Mouse (Mus musculus) gonadal fat pad, adult 2 months (tissue): Measurements from ENCODE around the gene Rap1a. TPM values are rescaled to one million over a fixed set of nuclear protein-coding genes. Genes with fewer than 3 reads are reported as not detected.
A peak's percentile ranks its signal among the peaks of the same experiment; 100 is the strongest.

Experiments
- DNase-seq: peaks from one replicate; pipeline ENCODE4 v3.0.0-alpha.2; 2012; ENCODE audit warnings: low read depth
- polyA plus RNA-seq: library from polyadenylated mRNA; depleted of rRNA; stranded (reverse); fragments of >200 nt; gene quantifications from 2 replicates; pipeline ENCODE4 v1.2.3, GENCODE M21; 2012

Gene Rap1a
- polyA plus RNA-seq, 1 experiment = 13.0 TPM

DNA sequence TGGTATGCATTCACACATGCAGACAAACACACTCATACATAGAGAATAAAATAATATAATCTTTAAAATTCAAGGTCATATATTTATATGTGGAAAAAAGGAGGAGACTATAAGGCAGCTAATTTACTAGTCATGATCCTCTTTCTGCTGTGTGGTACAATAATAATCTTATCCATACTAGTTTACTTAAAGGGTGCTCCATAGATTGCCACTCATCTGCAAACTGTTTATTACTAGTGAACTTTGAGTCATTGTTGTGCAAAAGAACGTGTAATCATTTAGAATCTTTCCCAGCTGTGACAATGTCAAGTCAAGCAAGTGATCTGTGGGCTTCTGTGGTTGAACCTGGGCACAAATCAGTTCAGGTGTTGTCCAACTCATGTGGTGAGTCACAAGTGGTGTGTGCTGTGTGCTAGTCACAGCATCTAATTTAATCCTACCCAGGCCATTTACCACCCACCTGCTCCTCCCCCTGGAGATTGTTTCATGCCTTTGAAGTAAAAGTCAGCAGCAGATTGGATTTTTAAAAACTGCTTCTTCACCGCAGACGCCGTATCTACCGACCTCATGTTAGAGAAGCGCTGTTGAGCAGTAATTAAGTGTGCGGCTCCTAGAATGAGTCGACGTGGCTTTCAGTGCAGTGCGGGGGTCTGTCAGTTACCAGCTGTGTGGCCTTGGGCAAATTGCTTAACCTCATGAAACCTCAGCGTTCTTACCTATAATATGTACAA is 5.5 kb upstream of the Rap1a start:
- no peak for DNase-seq

DNA sequence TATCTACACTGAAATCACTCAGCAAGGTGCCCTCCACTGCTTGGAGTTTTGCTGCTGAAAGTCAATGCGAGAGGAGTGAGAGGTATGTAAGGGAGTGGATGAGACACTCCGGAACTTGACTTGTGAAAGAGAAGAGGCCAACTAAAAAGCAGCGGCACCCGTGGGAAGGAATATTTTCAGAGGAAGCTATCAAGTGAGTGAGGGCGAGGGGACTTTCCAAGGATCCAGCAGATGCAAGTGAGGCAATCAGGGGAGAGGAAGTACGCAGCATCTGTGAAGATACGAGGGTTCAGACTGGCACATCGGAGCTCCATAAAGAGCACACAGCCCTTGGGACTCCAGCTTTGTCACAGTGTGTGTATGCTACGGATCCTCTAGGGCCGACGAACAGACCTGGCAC is 2.5 kb upstream of the Rap1a start:
- no peak for DNase-seq

DNA sequence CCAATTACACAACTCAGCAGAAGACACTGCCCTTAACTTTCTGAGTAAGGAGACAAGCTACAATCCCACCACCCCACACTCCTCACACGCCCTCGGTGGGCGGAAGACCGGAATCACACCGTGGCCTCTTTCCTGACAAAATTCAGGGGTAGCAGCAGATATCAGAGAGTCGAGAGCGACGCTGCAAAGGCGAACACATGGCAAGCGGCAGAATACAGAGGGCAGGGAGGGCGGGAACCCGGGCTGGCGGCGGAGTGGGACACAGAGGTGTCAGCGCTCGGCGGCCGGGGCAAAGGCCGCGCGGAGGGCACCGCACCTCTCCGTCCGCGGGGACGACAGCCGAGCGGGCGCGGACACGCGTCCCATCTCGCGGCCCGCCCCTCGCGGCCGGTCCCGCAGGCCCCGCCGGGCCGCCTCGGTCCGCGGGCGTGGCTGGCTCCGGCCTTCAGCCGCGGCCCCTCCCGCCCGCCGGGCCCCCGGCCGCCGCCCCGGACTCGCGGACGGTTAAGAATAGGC is 403 bp downstream of the Rap1a start:
- no peak for DNase-seq

DNA sequence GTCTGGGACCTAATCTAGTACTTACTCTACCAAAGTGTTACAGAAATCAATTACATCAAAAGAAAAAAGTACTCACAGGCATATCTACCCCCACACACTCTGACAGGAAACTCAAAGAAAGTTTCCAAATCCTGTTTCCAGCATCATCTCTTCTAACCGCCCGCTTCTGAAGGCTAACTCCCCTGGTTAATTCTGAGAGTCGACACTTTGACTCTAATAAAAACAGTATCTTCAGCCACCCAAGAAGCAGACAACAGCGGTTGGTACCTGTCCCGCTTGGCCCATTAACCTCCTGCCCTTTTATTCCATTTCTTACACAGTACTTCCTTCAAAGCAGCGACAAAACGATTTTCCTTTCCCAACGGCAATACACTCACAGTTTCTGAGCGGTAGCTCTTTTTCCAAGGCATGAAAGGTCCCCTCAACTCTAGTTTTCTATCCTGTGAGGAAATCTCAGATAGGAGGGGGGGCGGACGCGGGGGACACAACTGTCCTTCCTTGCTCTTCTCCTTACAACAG is 921 bp downstream of the Rap1a start:
- no peak for DNase-seq

DNA sequence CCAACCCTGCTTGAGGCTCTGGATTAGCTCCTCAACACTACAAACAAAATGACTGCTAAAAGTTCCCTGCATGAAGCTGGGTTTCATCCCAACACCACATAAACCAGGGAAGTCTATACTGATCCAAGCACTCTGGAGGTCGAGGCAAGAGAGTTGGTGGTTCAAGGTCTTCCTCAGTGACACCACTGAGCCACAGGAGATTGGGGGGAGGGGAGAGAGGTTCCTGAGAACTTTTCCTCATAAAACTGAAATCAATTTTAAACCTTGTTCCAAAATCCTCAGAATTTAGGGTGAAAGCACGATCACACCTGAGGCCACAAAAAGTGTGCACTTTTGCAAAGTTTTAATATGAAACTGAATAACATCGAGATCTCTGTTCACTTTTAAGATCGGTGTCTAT is 1.8 kb downstream of the Rap1a start:
- no peak for DNase-seq

DNA sequence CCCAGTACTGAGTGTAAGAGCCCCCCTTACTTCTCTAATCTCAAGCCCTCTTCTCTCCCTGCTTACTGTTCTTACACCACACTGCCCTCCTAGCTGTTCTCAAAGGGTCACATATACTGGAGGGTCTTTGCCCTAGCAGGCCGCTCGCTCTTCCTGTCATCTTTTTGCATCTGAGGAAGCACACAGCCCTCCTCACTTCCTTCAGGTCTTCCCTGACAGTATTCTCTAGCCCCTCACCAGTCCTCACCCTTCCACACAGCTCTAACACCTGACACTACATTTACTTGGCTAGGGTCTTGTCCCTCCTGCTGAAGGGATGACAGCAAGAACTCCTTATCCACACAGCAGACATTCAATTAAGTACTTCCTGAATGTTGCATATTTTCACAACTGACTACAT is 2.4 kb downstream of the Rap1a start:
- no peak for DNase-seq

DNA sequence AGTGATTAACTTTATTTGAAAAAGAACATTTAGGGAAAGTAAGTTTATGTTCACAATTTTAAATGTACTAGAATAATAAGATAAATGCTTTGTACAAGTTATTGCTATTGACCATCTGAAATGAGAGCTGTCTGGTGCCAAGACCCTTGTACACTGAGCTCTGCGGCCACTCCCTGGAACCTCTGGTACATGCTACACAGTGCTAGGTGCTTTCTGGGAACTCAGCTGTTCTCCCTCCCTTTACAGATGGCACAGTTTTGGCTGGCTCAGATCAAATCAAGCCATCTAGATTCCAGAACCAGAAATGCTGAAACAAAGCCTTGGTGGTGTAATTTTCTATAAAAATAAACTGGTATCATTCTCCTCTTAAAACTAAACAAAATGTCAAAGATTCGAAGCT is 3.7 kb downstream of the Rap1a start:
- no peak for DNase-seq

DNA sequence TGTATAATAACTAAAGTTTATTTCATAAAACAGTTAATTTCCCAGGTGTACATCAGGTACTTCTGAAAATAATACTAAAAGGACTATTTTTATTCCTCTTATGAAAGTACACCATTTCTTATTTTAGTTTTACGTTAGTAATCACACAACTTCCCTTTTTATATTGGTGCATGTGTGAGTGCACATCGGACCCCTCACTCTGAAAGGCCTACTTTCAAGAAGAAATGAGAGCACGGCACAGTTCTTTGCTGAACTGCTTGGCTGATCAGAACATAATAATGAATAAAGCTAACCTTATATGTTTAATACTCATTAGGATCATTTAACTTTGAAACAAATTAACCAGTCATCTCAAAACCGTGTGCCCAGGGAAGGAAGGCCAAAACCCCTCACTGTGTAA is 4.4 kb downstream of the Rap1a start:
- no peak for DNase-seq

DNA sequence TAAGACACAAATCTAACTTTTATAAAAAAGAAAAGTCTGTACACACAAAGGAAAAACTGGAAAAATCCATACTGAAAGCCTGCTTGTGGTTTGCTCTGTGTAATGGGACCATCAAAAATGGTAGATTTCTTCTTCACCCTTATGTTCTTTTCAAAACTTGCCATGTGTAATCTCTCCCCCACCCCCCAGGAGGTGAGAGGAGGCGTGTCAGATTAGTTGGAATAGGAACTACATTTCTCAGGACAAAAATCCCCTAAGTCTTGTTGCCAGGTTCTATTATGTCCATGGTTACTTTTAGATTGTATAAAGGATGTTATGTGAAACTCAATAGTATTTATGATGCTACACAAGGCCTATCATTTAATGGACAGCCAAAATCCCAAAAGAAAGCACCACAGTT is 6.8 kb downstream of the Rap1a start:
- no peak for DNase-seq

DNA sequence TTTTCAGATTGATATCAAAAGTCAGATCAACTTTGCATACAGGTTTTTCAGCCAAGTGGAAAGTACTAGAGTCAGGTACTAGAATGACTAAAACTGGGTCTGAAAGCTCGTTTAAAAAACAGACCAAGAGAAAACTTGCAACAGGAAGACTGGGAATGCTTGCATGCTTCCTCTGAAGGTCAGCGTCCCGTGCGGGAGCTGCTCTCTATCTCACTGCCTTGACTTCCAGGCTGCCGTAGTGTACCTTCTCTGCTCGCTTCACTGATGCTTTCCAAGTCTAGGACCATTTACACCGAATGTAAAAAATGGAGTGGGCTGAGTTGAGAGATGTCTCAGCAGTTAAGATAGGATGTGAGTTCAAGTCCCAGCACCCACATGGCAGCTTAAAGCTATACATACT is 8.8 kb downstream of the Rap1a start:
- DNase-seq = no peak

DNA sequence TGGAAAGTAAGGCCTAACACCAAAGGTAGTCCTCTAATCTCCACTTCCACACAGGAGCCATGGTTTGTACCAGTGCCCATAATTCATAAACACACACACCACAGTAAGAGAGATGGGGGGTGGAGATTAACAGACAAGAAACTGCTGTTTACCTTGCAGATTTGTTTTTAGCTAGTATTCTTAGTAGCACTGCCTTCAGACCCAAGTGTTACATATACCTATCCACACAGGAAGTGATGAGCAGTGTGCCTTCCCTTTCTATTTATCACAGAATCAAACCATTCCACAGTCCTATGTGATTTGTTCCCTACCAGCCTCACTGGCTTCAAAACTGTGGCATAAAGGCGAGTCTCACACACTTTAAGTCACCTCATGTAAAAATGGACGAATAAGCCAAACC is 10.0 kb downstream of the Rap1a start:
- no peak for DNase-seq

DNA sequence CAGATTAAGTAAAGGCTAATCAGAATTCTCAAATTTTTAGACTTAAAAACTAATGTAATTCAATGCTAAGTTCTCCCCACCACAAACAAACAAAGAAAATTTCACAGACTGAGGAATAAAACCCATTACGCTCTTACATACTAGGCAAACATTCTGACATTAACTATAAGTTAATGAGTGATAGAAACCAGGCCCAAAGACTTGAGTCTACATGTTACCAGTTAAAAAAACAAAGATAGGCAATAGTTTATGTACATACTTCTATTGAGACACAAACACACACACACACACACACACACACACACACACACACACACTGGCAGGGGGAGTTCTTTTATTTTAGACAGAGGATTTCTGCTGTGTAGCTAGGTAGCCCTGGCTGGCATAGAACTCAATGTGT is 10.8 kb downstream of the Rap1a start:
- DNase-seq = no peak

DNA sequence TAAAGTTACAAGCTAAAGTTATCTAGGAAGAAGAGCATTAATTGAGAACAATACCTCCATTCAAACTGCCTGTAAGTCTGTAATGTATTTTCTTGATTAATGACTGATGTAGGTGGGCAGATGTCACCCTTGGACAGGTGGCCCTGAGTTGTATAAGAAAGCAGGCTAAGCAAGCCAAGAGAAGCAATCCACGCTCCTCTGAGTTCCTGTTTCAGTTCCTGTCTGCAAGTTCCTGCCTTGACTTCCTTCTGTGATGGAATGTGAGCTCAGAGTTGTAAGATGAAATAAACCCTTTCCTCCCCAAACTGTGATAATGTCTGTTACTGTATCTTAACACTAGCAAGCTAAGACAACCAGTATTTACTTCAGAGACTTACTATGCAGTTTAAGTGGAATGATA is 11.4 kb downstream of the Rap1a start:
- DNase-seq = no peak

DNA sequence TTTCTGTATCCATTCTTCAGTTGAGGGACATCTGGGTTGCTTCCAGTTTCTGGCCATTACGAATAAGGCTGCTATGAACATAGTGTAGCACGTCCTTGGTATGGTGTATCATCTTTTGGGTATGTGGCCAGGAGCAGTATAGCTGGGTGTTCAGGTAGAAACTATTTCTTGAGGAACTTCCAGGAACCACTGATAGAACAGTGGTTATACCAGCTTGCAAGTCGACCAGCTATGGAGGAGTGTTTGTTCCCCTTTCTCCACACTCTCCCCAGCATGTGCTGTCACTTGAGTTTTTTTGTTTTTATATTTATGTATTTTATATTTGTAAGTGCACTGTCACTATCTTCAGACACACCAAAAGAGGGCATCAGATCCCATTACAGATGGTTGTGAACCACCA is 13.8 kb downstream of the Rap1a start:
- DNase-seq = no peak

DNA sequence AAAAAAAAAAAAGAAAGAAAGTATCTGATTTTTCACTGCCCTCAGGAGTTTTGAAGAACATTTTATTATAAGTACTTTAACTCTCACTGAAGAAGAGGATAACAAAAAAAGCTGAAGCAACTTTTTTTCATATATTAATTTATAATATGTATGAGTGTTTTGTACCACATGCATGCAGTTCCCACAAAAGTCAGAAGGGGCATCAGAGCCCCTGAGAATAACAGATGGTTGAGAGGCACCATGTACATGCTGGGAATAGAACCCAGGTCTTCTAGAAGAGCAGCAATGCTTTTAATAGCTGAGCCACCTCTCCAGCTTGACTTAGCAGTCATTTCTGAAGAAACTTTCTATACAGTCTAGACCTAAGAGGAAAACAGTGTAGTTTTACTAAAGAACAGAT is 15.3 kb downstream of the Rap1a start:
- no peak for DNase-seq

DNA sequence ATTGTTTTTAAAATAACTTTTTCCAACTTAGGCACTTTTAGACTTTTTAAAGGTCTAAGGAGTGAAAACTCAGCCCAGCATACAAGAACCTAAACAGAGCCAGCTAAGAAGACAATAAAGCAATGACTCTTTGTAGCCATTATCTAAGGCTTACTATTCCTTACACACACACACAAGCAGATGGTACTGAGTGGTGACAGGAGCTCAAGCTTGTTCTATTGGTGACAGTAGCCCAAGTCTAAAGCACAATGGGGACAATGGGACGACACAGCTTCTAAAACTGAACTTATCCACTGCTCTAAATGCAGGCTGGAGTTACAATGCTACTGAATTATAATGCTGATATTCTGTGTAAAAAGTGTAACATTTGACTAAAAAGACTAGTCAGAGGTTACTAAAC is 17.3 kb downstream of the Rap1a start:
- DNase-seq = no peak

DNA sequence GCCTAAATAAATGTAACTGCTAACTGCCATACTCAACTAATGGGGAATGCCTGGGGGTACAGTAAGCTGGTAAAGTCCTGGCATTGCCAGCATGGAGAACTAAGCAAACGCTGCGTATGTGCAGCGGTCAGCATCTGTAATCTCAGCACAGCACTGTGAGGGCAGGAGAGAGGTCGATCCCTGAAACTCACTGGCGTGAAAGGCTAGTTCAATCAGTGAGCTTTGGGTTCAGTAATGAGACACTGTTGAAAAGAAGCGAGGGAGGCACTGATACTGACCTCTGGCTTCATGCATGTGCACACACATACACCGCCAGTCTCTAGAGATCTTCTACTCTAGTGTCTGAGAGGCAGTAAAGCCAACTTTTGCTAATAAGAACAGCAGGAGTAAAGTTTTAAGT is 18.7 kb downstream of the Rap1a start:
- no peak for DNase-seq

DNA sequence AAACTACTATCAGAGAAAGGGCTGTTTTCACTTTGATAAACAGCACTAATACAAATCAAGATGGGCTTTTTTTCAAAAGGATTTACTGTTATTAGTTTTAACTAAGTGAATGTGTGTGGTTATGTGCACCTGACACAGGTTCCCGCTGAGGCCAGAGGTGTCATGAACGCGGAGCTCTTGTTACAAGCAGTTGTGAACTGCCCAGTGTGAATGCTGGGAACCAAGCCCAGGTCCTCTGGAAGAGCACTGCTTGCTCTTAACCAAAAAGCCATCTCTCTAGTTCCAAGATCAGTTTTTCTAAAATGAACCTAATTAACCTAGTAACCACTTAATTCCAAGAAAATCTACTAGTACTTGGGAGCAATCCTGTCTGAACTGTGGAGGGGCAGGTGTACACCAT is 23.1 kb downstream of the Rap1a start:
- no peak for DNase-seq

DNA sequence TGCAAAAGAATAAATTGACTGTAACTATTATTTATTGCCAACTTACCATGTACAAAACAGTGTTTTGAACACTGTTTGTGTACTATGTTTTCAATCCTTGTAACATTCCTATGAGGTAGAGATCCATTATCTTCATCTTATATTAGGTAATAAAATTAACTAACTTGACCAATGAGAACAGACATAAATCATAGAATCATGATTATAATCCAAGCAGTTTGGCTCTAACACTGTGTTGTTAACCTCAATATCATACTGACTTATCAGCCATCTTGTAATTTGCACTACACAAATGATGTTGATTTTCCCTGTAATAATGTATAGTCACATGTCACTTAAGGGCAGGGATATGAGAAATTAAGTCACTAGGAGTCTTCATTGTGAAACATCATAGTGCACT is 26.6 kb downstream of the Rap1a start:
- DNase-seq = peak; percentile 65

DNA sequence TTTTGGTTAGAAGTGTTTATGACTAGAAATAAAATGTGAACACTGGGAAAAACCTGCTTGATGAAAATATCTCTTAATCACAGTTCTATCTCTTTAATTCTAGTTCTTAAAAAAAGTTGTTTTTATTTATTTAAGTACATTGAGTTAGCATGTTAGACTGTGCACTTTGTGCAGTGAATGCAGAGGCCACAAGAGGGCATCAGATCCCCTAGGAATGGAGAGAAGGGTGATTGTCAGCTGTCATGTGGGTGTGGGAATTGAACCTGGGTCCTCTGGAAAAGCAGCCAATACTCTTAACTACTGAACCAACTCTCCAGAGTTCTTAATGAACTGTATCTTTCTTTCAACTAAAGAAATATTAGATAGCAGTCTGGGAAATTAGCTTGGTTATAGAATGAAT is 29.6 kb downstream of the Rap1a start:
- no peak for DNase-seq

DNA sequence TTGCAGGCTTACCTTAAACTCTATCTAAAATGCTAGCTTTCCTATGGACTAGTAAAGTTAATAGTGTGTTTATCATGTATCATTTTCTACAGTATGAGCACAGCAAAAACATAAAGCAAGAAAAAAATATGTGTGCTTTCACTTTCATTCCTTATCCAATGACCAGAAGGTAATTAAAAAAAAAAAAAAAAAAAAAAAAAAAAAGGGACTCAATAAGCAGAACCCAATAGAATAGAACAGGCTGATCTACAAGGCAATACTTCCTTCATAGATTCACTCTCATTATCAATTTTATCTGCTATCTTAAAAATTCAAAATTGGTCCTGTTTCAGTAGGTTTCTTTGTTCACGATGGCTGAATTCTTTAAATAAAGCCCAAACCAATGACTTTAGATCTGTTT is 30.3 kb downstream of the Rap1a start:
- no peak for DNase-seq

DNA sequence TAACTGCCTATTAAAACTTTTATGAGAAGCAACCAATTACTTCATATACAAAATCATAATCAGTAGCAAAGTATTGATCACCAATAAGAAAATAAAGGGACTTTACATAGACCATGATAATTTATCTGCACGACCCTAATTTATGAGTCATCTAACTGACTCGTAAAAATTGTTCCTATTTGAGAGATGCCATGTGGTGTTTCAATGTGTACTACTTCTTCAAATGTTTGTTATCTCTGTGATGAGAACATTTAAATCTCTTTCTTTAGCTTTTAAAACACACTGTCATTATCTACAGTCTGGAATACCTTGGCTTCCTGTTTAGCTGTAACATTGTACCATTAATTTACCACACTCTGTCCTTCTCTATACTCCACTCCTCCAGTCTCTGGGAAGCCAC is 31.8 kb downstream of the Rap1a start:
- no peak for DNase-seq

DNA sequence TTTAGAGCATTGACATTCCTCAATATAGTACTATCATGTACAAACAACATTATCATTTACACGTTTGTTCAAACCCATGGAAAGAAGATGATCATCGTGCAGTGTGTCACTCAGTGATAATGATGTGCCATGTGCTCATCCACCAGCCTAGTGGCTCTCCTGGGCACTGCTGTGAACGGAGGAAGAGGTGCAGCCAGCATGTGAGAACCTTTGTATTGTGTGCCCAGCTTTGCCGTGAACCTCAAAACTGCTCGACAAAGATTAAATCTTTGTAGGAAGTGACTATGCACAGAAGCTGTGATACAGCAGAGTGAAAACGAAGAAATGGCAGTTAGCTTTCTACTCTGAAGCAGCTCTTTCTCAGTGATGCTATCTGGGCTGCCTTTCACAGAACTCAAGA is 32.6 kb downstream of the Rap1a start:
- DNase-seq = no peak
